Mouse (Mus musculus) stomach, embryonic 16.5 days (tissue): ENCODE data around the gene Skiv2l. TPM values are rescaled to one million over a fixed set of nuclear protein-coding genes. Genes with fewer than 3 reads are reported as not detected.
"Not testable (repeated sequence)": the region's sequence is repeated elsewhere in the genome, so short reads cannot be mapped to it uniquely, and the experiment has no call there.

ENCODE experiments used
- ATAC-seq: fragments of 200-750 bp; cut with Nextera tagmentation; 2 replicates; pipeline ENCODE4 v1.8.0; 2017; ENCODE audit warnings: moderate number of reproducible peaks, moderate TSS enrichment; ENCODE audit not compliant: insufficient read depth, low FRiP score
- H3K27ac ChIP-seq: fragments of 300-500 bp; sonication (generic); 2 replicates; pipeline ENCODE4 v1.5.1; 2014; ENCODE audit warnings: low read length
- H3K27me3 ChIP-seq: fragments of 300-500 bp; sonication (generic); 2 replicates; pipeline ENCODE4 v1.6.1; 2014; ENCODE audit warnings: low read length, control low read depth, mixed read lengths; ENCODE audit not compliant: control insufficient read depth, insufficient read depth
- H3K36me3 ChIP-seq: fragments of 300-500 bp; sonication (generic); 2 replicates; pipeline ENCODE4 v1.6.1; 2014; ENCODE audit warnings: low read length; ENCODE audit not compliant: control insufficient read depth, insufficient read depth
- H3K4me1 ChIP-seq: fragments of 300-500 bp; sonication (generic); 2 replicates; pipeline ENCODE4 v1.6.1; 2014; ENCODE audit warnings: low read length, control low read depth, mixed read lengths; ENCODE audit not compliant: control insufficient read depth, insufficient read depth
- H3K4me2 ChIP-seq: fragments of 300-500 bp; sonication (generic); 2 replicates; pipeline ENCODE4 v1.6.1; 2014; ENCODE audit warnings: low read depth, low read length, mixed read lengths
- H3K4me3 ChIP-seq: fragments of 300-500 bp; sonication (generic); replicated peaks from 2 replicates; pipeline ENCODE4 v1.5.1; 2014; ENCODE audit warnings: mild to moderate bottlenecking, low read length
- H3K9ac ChIP-seq: fragments of 300-500 bp; sonication (generic); 2 replicates; pipeline ENCODE4 v1.6.1; 2014; ENCODE audit warnings: low read length
- H3K9me3 ChIP-seq: fragments of 300-500 bp; sonication (generic); replicated peaks from 2 replicates; pipeline ENCODE4 v1.6.1; 2016; ENCODE audit warnings: low read length, control low read depth; ENCODE audit not compliant: control insufficient read depth
- WGBS: fragments of 180-500 bp; shearing (Covaris S2); extraction: QIAGEN DNeasy Blood & Tissue Kit; methylation state at CpG from one replicate; pipeline ENCODE4 v1.1.7; 2014; 5-methylcytosine and 5-hydroxymethylcytosine counted together
- polyA plus RNA-seq: library from polyadenylated mRNA; unstranded; fragments of >200 nt; fragmentation: Nextera tagmentation; extraction: Ambion mirVana; gene quantifications from 2 replicates; pipeline ENCODE4 v1.2.1, GENCODE M21; 2015

Skiv2l gene
- polyA plus RNA-seq, 1 experiment from 2014 or later: 48.1 TPM

DNA sequence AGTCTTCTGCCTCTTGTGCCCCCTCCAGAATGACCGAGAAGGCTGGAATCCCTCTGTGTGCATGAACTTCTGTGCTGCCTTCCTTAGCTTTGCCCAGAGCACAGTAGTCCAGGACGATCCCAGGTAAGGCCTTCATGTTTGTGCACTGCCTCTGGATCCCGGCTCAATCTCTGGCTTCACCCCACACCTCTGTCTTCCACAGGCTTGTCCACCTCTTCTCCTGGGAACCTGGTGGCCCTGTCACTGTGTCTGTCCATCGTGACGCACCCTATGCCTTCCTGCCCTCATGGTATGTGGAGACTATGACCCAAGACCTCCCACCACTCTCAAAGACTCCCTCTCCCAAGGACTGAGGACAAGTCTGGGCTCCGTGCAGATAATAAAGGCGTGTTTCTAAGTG is 11.2 kb downstream of the Skiv2l start:
- Histone ChIP-seq H3K27ac (no peak overlapping the region), H3K4me3 (no peak overlapping the region), H3K9me3 (no peaks in the 10 kb centered on the region), H3K9ac (no peak overlapping the region), H3K4me2 (no peak overlapping the region), H3K36me3 (peaks cover 5% of the 10 kb centered on the region; the same call in 1 of the 2 replicates), H3K4me1 (peaks cover 14% of the 10 kb centered on the region), H3K27me3 (no peaks in the 10 kb centered on the region)
- no peak for ATAC-seq
- WGBS: 85% methylated on average over 7 of the region's 7 CpGs

DNA sequence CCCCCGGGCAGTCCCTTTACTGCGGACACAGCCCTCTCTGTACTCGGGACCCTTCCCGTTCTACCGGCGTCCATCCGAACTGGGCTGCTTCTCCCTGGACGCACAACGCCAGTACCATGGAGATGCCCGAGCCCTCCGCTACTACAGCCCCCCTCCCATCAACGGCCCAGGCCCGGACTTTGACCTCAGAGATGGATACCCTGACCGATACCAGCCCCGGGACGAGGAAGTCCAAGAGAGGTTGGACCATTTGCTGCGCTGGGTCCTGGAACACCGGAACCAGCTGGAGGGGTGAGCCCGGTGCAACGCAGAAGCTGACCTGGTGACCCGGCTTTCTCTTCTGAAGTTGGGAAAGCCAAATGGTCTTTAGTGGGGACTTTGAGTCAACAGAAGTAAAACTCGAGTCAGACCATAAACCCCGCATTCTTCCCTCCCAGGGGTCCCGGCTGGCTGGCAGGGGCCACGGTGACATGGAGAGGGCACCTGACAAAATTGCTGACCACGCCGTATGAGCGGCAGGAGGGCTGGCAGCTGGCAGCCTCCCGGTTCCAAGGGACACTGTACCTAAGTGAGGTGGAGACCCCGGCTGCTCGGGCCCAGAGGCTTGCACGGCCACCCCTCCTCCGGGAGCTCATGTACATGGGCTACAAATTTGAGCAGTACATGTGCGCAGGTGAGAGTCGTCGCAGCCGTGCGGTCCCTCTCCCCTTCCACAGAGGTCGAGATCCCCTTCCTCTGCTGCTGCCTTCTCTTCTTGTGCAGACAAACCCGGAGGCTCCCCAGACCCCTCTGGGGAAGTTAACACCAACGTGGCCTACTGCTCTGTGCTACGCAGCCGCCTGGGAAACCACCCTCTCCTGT is 12.3 kb downstream of the Skiv2l start:
- peak overlapping the region; percentile 69; the same call in 1 of the 2 replicates for H3K27ac ChIP-seq
- H3K4me3 ChIP-seq: peak overlapping the region; percentile 85
- peak overlapping the region; percentile 97 for H3K4me2 ChIP-seq
- no peaks in the 10 kb centered on the region for H3K27me3 ChIP-seq
- H3K36me3 ChIP-seq: 0 out of 2 replicates have a peak, but pooled peaks cover 5% of the 10 kb centered on the region
- H3K9ac ChIP-seq: peak overlapping the region; percentile 81
- WGBS: 33% methylated on average over 43 of the region's 43 CpGs
- no peaks in the 10 kb centered on the region for H3K9me3 ChIP-seq
- H3K4me1 ChIP-seq: peaks cover 14% of the 10 kb centered on the region
- ATAC-seq: peak; percentile 26; the same call in 1 of the 2 replicates

DNA sequence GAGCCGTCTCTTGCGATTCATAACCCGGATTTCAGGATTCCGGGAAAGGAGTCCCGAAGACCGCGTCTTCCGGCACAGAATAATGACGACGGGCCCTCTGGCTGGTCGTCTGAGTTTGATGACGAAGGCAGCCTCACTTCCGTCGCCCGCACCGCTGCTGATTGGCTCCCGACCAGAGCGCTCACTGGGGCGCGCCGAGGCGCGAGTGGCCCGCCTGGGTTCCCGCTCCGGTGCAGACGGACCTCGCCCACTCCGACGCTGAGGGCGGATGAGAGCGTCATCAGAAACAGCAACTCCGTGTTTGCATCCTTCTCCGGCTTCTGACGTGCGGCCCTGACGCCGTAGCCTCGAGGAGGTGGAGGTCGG is 13.2 kb downstream of the Skiv2l start, which contains the start of the genes Stk19 and Dxo:
Gene Stk19 (minus strand): TSS at position 90 of the 366 bp plus-strand sequence.
Gene Dxo (plus strand): TSS at position 164 of the 366 bp plus-strand sequence.
- Histone ChIP-seq H3K9ac (peak within 1 kb of the TSS; percentile 81), H3K36me3 (0 out of 2 replicates have a peak, but pooled peaks cover 5% of the 10 kb centered on the region), H3K4me3 (peak within 1 kb of the TSS; percentile 85), H3K27me3 (no peaks in the 10 kb centered on the region), H3K27ac (peak within 1 kb of the TSS; percentile 69), H3K4me2 (peak within 1 kb of the TSS; percentile 98), H3K9me3 (no peaks in the 10 kb centered on the region), H3K4me1 (peaks cover 14% of the 10 kb centered on the region)
- WGBS: under 1% methylated on average over 40 of the region's 40 CpGs
- ATAC-seq: peak; percentile 93

DNA sequence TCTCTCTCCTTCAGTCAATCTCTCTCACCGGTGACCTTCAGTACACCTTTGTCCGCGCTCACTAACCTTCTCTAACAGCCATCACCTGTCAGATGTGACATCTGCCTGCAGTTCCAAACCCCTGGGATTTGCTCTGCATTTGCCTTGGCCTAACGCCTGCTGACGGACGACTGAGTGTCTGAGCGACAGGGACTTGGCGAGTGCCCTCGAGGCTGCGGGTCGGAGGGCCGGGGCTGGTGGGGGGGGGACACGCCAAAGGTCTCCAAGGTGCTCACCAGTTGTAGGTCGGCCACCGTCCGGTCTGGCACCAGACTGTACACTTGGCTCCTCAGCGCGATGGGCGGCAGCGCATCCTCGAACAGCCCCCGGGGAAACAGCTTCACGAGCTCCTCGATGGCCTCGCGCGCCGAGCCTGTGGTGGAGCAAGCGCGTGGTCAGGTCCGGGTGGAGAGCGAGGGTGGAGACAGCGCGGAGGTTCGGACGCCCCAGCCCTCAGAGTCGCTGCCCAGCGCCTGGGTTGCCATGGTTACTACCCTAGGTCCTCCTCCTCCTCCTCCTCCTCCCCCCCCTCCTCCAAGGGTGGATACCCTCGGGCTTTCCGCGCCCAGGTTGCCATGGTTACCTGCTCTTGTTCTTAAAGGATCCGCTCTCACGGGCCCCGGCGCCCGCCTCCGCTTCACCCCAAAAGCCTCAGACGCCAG is 13.7 kb downstream of the Skiv2l start:
- H3K27ac ChIP-seq: peak overlapping the region; percentile 61; the same call in 1 of the 2 replicates
- H3K9me3 ChIP-seq: no peaks in the 10 kb centered on the region
- peaks cover 6% of the 10 kb centered on the region; the same call in 1 of the 2 replicates for H3K36me3 ChIP-seq
- H3K27me3 ChIP-seq: no peaks in the 10 kb centered on the region
- peak overlapping the region; percentile 98 for H3K4me2 ChIP-seq
- peaks cover 14% of the 10 kb centered on the region for H3K4me1 ChIP-seq
- 3% methylated on average over 48 of the region's 48 CpGs for WGBS
- peak; percentile 71 for ATAC-seq
- H3K4me3 ChIP-seq: peak overlapping the region; percentile 85
- H3K9ac ChIP-seq: peak overlapping the region; percentile 79

DNA sequence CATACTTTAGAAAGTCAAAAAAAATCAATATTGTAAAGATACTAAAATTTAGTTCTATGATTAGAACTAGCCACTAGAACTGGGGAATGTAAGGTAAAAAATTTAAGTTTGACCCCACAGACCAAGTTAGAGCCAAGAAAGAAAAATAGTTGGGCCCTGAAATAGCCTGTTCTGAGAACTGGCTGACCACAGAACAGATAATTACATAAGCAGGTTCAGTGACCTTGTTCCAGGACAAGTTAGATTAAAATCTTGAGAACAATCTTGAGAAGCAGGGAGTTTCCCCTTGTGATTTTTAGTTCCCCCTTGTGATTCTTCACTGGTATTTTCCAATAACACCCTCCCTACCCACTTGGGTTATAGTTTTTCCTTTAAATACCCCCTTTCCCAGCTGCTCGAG is 19.2 kb downstream of the Skiv2l start:
- not testable (repeated sequence) for ATAC-seq, H3K4me2 ChIP-seq, H3K9ac ChIP-seq, H3K27me3 ChIP-seq, H3K4me1 ChIP-seq, H3K27ac ChIP-seq, H3K4me3 ChIP-seq, H3K9me3 ChIP-seq
- peaks cover 26% of the 10 kb centered on the region for H3K36me3 ChIP-seq
- 95% methylated on average over 1 of the region's 1 CpGs for WGBS

DNA sequence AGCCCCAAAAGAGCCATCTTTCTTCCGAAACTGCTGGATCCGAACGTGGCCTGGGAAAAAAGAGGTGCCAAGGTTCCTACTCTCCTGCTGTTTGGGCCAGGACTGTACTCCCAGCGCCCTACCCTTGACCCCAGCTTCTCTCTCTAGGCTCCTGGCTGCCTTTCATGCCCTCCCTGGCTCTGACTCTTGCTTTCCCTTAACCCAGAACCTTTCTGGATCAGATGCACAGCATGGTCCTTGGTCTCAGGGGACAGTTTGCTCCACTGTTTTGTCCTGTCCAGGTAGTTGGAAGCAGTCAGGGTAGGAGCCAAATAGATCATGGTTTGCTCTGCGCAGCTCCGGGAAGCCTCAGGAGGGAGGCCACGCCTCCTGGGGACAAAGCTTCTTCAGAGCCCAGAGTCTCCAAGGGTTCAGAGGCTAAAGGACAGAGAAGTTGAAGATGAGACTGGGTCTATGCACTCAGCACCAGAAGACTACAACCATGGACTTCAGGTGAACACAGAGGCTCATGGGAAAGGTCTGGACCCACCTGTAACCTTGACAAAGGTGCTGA is 35.1 kb downstream of the Skiv2l start:
- Histone ChIP-seq H3K4me3 (no peak overlapping the region), H3K27ac (no peak overlapping the region), H3K4me1 (no peaks in the 10 kb centered on the region), H3K9ac (no peak overlapping the region), H3K36me3 (no peaks in the 10 kb centered on the region), H3K27me3 (no peaks in the 10 kb centered on the region), H3K4me2 (no peak overlapping the region), H3K9me3 (no peaks in the 10 kb centered on the region)
- WGBS: 74% methylated on average over 7 of the region's 7 CpGs
- no peak for ATAC-seq

DNA sequence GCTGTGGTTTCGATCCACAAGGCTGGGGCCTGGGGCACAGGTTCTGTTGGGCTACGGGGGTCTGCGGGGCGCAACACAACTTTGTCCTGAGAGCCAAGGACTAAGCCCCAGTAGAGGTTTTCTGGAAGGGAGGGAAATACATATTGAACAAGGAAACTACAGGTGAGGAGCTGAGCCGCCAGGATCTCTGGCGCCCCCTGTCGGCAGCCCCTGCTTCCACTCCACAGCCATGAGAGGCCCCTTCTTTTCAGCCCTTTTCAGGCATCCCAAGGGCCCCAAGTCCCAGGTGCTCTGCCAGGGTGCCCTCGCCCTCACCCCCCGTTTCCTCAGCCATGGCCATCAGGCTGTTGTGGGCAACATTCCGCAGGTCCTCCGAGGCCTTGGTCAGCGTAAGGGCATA is 36.3 kb downstream of the Skiv2l start:
- H3K27me3 ChIP-seq, H3K4me1 ChIP-seq, H3K9ac ChIP-seq, H3K9me3 ChIP-seq, H3K36me3 ChIP-seq, H3K4me3 ChIP-seq, H3K4me2 ChIP-seq, ATAC-seq, H3K27ac ChIP-seq: not testable (repeated sequence)
- WGBS: 58% methylated on average over 11 of the region's 12 CpGs

DNA sequence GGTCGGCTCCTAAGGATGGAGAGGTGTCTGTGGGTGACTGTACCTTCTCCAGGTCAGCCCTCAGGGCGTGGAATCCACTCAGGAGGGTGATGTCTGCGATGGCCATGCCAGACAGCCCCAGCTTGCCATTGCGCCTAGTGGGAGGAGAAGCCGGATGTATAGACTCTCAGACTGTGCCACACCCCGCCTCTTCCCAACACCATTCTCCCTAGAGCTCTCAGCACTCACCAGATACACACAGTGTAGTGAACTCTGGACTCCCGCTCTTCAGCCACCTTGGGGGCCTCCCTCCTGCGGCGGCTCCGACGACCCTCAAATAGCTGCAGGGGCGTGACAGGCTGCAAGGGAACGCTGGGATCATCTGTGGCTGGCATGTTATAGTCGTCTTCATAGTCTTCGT is 38.7 kb downstream of the Skiv2l start:
- H3K36me3 ChIP-seq: no peaks in the 10 kb centered on the region
- H3K4me1 ChIP-seq: no peaks in the 10 kb centered on the region
- H3K9me3 ChIP-seq: no peaks in the 10 kb centered on the region
- H3K4me3 ChIP-seq: no peak overlapping the region
- no peak overlapping the region for H3K27ac ChIP-seq
- no peaks in the 10 kb centered on the region for H3K27me3 ChIP-seq
- no peak for ATAC-seq
- no peak overlapping the region for H3K4me2 ChIP-seq
- H3K9ac ChIP-seq: no peak overlapping the region
- WGBS: 66% methylated on average over 15 of the region's 15 CpGs

DNA sequence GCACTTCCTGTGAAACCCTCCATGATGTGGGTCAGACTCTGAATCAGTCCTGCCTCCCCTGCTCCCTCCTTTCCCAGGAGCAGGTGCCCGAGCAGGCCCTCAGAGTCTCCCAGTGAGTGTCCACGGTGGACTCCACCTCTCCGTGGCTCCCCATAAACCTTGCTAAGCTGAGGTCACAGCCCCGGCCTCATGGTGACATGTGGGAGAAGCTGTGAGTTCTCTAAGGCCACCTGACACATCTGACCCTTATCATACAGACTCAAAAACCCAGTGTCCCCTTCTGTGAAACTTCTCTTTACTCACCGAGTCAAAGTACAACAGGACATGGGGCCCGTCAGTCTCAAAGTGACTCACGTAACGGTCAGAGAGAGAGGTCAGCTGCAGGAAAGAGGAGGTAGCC is 39.2 kb downstream of the Skiv2l start:
- not testable (repeated sequence) for H3K27me3 ChIP-seq, ATAC-seq, H3K4me3 ChIP-seq, H3K36me3 ChIP-seq, H3K4me2 ChIP-seq, H3K27ac ChIP-seq, H3K9ac ChIP-seq, H3K9me3 ChIP-seq, H3K4me1 ChIP-seq
- WGBS: 80% methylated on average over 8 of the region's 8 CpGs
